Mouse (Mus musculus) heart, adult 8-10 months (tissue): ENCODE measurements around the gene Defb21. TPM values are rescaled to one million over a fixed set of nuclear protein-coding genes. Genes with fewer than 3 reads are reported as not detected.

Experiments used
- DNase-seq: peaks from one replicate; pipeline ENCODE4 v3.0.0; 2022; ENCODE audit warnings: low spot score
- total RNA-seq, 4 experiments: library from RNA; stranded (reverse); gene quantifications; 2 replicates each; pipeline ENCODE4 v1.2.4; 2022

Gene Defb21
- not detected for total RNA-seq

GRCm38 (mm10) chr2:152572114-152572794, at the start of gene Defb21:
Gene Defb21 (plus strand): TSS chr2:152572744.
- DNase-seq: no peak

GRCm38 (mm10) chr2:152539944-152540710, 32.4 kb upstream of the Defb21 start, which contains the start of gene Defb29:
Gene Defb29 (minus strand): TSS chr2:152540098.
- no peak for DNase-seq

GRCm38 (mm10) chr2:152541979-152542378, 30.6 kb upstream of the Defb21 start:
- no peak for DNase-seq

GRCm38 (mm10) chr2:152542897-152543296, 29.6 kb upstream of the Defb21 start:
- DNase-seq: no peak

GRCm38 (mm10) chr2:152543478-152543877, 29.1 kb upstream of the Defb21 start:
- DNase-seq: no peak

DNA sequence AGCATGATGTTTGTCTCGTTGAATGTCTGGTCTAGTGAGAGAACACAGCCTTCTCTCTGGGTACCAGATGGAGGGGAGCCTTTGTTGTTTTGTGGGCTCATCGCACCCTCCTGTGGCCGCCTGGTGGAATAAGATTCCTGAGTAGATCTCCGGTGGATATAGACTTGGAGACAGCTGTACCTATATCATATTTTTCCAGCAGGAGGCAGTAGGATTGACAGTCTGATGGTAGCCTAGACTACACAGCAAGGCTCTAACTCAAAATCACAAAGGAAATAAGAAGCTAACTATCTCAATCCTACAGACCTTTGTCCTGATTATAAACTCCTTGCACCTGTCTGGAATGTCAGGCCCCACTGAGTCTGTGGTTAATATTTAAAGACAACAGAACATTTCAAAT, 27.9 kb upstream of the Defb21 start:
- DNase-seq: no peak

DNA sequence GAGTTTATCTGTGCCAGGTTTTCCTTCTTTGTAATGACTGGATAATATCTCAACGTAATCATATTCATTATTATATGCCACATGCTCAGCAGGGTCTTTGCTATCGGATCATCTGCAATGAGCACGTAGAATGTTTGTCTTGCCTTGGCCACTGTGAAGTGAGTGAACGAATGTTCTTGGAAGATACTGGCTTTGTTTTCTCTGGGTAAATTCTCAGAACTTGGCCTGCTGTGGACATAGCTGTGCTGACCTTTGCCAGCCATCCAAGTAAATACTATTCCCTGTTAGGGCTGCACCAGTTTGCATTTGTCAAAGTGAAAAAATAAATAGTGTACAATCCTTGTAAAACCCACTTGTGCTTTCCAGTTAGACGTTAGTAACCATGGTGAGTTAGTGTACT, 24.4 kb upstream of the Defb21 start:
- DNase-seq: no peak

GRCm38 (mm10) chr2:152553774-152554423, 18.6 kb upstream of the Defb21 start:
- DNase-seq: peak; percentile 13

- DNase-seq: no peak
Observed at GRCm38 (mm10) chr2:152556655-152557054, 15.9 kb upstream of the Defb21 start.

DNA sequence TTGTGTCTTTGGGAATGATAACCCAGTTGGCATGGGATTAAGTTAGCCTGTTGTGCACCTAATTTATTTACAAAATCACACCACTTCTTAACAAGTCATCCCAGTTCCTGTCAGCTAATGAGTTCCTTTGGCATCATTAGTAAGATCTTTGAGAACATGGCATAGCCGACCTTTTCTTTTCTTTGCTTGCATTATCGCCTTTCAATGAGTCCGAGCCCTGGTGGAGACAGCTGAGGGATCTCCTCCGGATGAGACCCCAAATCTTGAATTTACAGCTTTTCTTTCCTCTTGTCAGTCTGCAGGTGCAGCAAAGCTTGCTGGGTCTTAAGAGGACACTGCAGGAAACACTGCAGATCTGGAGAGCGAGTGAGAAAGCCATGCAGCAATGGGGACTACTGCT, 3.5 kb upstream of the Defb21 start, which contains the start of gene Gm17416:
Gene Gm17416 (plus strand): TSS at position 301 of the 400 bp plus-strand sequence.
- DNase-seq: no peak

- no peak for DNase-seq
Observed at GRCm38 (mm10) chr2:152569881-152570280, 2.7 kb upstream of the Defb21 start.

DNA sequence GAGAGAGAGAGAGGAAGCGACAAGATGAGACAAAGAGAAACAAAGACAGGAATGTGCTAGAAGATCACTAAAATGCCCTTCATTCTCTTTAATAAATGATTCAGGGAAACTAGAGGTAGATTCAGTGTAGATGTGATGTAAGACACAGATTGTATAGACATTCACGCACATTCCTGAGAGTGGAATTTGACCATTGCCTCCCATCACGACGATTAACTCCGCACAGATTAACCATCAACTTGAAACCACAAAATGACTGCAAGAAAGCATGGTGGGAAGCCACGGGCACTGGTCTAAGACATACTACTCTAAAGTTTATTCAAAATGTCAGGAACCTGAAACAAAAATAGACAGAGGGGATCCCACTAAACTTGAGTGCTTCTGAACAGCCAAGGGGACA, 2.2 kb upstream of the Defb21 start:
- no peak for DNase-seq

DNA sequence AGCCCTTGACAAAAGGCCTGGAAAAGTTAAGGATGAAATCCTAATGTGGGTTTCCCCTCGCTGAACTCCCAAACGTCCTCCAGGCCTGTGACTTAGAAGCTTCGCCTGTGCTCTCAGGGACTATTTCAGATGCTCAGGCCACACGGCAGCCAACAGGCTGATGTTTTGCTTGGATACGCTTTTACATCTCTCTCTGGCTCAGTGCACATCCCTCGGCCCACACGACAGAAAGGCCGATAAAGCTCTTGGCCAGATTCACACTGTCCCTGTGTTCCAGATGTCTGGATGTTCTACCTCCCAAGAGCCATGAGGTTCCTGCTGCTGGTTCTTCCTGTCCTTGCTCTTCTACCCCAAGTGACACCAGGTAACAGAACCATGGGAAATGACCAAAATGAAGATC, 940 bp downstream of the Defb21 start:
- no peak for DNase-seq

DNA sequence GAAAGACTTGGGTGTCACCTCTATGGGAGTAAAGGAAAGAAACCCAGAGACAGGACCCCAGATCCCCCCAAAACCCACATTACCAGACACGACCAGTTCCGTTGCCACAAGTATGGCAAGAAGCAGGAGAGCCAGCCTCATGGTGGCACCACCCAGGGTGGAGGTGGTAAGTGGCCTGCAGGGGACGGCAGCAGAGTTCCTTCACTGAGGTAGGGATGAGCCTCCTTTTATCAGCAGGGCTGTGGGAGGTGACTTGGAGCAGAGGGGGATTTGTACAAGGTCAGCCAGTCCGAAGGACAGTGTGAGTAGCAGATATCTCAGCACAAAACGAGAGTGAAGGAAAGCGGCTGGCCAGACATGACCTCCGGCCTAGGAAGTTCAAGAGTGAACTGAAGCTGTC, 7.6 kb downstream of the Defb21 start, which contains the start of gene Defb19:
Gene Defb19 (minus strand): TSS at position 206 of the 400 bp plus-strand sequence.
- DNase-seq: no peak

- no peak for DNase-seq
Observed at GRCm38 (mm10) chr2:152580612-152581011, 8.1 kb downstream of the Defb21 start.

DNA sequence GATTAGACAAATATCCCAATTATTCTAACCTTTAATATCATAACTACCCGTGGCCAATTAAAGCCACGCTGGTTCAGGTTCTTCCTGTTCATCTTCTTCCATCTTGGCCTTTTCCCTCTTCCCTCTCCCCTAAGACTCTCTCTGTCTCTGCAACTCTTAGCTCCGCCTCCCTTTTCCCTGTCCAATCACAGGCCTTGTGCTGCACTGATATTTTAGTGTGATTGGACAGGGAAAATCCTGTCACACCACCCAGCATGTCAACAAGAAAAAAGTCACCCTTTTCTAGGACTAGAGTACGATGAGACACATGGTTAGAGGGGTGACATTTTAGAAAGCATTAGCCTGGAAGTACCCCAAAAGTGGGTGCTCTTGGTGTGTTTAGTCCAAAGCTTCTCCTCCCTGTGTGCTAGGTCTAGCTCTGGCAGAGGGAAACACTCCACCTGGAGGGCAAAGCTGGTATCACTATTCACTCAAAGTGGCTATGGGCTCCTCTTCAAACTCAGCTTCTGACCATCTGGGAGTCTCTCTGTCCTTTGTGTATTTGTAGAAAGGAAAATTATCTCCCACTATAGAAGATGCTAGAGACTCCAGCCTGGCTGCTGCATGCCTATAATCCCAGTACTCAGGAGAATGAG, 14.5 kb downstream of the Defb21 start:
- DNase-seq: no peak

DNA sequence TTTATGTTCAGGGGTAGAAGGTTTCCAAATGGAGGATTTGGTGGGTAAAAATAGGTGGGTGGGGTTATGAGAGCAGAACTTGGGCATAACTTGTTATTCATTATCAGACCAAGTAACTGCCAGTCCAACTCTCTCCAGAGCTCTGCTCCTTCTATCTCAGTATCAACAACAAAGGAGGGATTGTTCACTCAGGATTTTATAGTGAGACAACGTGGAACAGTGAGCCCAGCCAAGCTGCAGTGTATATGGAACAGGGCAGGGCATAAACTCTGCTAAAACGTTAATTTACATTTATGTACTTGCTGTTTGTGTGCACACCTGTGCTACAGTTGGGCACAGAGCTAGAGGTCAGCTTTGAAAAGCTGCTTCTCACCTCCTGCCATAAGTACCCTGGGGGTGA, 15.9 kb downstream of the Defb21 start:
- no peak for DNase-seq

- no peak for DNase-seq
Observed at GRCm38 (mm10) chr2:152589021-152589420, 16.5 kb downstream of the Defb21 start.

- DNase-seq: no peak
Observed at GRCm38 (mm10) chr2:152599299-152599698, 26.8 kb downstream of the Defb21 start, which contains the start of gene Defb45. Gene Defb45 (minus strand): TSS chr2:152599399.

DNA sequence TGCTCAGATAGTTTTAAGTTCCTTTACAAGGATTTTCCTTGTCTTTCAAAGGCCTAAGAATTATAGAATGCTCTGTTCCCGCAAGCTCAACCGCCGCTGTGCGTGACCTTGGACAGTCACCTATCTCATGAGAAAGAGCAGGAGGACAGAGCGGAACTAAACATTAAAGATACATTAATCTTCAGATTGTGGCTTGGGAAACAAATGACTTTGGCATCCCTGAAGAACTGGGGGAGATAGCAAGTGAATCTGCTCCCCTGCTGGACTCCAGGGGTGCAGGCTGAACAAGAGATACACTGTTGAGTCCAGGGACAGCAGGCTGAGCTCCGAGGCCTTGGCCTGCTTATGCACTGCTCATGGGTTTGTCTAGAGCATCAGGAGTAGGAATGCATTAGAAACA, 27.5 kb downstream of the Defb21 start:
- no peak for DNase-seq

DNA sequence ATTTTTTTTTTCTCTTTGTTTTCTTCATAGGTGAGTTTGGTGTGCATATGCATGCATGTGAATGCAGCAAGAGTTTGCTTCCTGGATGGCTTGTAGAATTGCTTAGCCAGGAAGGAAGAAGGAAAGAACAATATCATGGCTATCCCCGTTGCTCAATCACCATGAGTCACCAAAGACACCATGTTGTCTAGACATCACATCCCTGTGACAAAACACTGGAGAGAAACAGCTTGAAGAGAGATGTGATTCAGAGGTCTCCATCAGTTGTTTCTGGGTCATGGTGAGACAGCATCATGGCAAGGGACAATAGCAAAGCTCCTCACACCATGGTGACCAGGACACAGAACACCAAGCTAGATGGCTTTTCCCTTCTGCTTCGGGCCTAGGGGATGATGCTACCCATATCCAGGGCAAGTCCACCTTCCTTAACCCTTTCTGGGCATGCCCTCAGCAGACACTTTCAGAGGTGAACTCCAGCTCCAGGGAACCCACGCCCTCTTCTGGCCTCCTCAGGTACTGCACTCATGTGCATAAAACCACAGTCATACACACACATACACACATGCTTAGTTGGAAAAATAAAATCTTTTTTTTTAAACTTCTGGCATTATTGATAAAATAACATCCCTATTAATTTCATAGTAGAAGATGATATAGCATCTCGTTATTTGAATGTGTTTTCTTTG, 28.9 kb downstream of the Defb21 start:
- no peak for DNase-seq
